Mouse (Mus musculus): ENCODE measurements around the gene Olfr20. TPM values are rescaled to one million over a fixed set of nuclear protein-coding genes. Genes with fewer than 3 reads are reported as not detected.

The Olfr20 gene
- polyA plus RNA-seq, 1 experiment, result not detected

DNA sequence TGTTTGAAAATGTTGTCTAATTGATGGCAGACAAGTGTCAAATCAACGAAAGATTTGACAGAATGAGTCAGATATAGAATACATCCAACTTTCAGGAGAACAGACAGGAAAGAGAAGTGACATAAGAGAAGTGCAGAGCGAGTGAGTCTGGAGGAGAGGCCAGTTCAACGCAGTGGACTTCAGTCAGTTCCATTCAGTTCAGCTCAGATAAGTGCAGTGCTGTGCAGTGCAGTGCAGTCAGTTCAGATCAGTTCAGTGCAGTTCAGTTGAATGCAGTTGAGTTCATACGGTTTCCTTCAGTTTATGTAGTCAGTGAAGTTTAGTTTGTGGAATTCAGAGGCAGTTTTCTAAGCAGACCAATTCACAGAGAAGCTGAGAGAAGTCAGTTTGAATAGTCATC, 13.7 kb upstream of the Olfr20 start:
- Histone ChIP-seq H3K4me1 (ENCODE audit: control insufficient read depth, insufficient read depth, low read length) (no peaks in the 10 kb centered on the region), H3K27ac (ENCODE audit: insufficient read depth, low read length) (no peak overlapping the region), H3K4me3 (ENCODE audit: insufficient read depth, low read length) (no peak overlapping the region)
- TF ChIP-seq POLR2A (IDR thresholded peaks at IDR 0.05; ENCODE audit: low read depth, low read length) (no peak), CTCF (IDR thresholded peaks at IDR 0.05; ENCODE audit: borderline replicate concordance, insufficient read depth, low read length) (no peak)

DNA sequence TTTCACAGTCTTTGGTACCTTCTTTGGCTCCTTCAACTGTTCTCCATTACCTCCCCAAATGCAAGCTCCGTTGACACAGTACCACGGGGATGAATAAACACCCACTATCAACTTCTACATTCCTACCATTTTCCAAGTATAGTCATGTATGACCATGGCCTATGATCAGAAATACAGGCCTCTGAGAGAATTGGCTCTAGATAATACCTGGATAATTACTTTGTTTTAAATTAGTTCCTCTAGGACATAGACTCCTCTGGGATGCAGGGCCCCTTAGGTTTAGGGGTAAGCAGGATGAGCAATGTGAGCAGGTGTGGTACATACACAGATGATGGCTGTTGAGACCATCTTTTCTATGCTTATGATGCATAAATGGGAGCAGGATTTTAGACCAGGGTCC, 20.4 kb downstream of the Olfr20 start, which contains the start of gene Olfr376:
Gene Olfr376 (plus strand): TSS at position 301 of the 400 bp plus-strand sequence.
- no peak within 1 kb of the TSS for H3K4me3 ChIP-seq (ENCODE audit: insufficient read depth, low read length)
- H3K4me1 ChIP-seq (ENCODE audit: control insufficient read depth, insufficient read depth, low read length), result no peaks in the 10 kb centered on the region
- TF ChIP-seq CTCF (IDR thresholded peaks at IDR 0.05; ENCODE audit: borderline replicate concordance, insufficient read depth, low read length), result no peak
- TF ChIP-seq POLR2A (IDR thresholded peaks at IDR 0.05; ENCODE audit: low read depth, low read length), result no peak

DNA sequence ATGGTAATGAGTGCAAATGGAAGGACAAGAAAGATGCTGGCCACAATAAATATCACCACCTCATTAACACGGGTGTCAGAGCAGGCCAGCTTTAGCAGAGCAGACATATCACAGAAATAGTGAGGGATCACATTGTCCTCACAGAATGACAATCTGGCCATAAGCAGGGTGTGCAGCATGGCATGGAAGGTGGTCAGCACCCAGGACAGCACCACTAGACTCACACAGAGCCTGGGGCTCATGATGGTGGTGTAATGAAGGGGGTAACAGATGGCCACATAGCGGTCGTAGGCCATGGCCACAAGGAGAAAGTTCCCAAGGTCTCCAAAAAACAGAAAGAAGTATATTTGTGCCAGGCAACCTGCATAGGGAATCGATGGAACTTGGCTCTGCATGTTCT, 44.8 kb downstream of the Olfr20 start:
- Histone ChIP-seq H3K27ac (ENCODE audit: insufficient read depth, low read length) (no peak overlapping the region), H3K4me3 (ENCODE audit: insufficient read depth, low read length) (no peak overlapping the region), H3K4me1 (ENCODE audit: control insufficient read depth, insufficient read depth, low read length) (no peaks in the 10 kb centered on the region)
- TF ChIP-seq CTCF (IDR thresholded peaks at IDR 0.05; ENCODE audit: borderline replicate concordance, insufficient read depth, low read length), result no peak
- no peak for TF ChIP-seq POLR2A (IDR thresholded peaks at IDR 0.05; ENCODE audit: low read depth, low read length)

More for the DNA sequence above, 20.4 kb downstream of the Olfr20 start, which contains the start of gene Olfr376:
- H3K27ac ChIP-seq (ENCODE audit: insufficient read depth, low read length), result no peak within 1 kb of the TSS

DNA sequence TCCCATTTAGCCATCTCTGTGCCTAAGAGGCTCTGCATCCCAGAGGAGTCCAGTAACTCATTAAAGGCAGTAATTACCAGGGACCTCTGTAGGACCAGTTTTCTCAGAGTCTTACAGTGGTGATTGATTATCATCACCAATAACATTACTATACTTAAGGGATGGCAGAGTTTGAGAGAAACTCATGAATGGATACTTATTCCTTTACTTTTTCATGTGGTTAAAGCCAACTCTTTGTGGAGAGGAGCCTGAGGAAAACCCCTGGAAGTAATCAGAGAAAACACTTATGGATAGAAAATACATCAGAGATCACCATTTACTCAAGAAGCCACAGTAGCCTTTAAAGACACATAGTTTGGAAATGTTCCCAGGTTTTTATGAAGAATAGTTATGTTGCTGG, 48.9 kb downstream of the Olfr20 start, which contains the start of gene Olfr1:
Gene Olfr1 (minus strand): TSS at position 101 of the 400 bp plus-strand sequence.
- Histone ChIP-seq H3K4me1 (ENCODE audit: control insufficient read depth, insufficient read depth, low read length) (no peaks in the 10 kb centered on the region), H3K4me3 (ENCODE audit: insufficient read depth, low read length) (no peak within 1 kb of the TSS), H3K27ac (ENCODE audit: insufficient read depth, low read length) (no peak within 1 kb of the TSS)
- TF ChIP-seq POLR2A (IDR thresholded peaks at IDR 0.05; ENCODE audit: low read depth, low read length) (no peak), CTCF (IDR thresholded peaks at IDR 0.05; ENCODE audit: borderline replicate concordance, insufficient read depth, low read length) (no peak)

Other genes starting within 250 kb of the Olfr20 start
- gene Haspin, start 212.5 kb upstream of the Olfr20 start, polyA plus RNA-seq (2011; ENCODE audit: insufficient read length, low read depth, missing spikeins), result 5.6 and 6.4 TPM in 2 replicates
- 4.2 and 4.5 TPM in 2 replicates for gene P2rx5, start 190.4 kb upstream of the Olfr20 start, polyA plus RNA-seq (2011; ENCODE audit: insufficient read length, low read depth, missing spikeins)
- gene Emc6, start 173.7 kb upstream of the Olfr20 start, polyA plus RNA-seq (2011; ENCODE audit: insufficient read length, low read depth, missing spikeins), result 37.9 and 40.7 TPM in 2 replicates
- 129 and 131 TPM in 2 replicates for gene Tax1bp3, start 173.7 kb upstream of the Olfr20 start, polyA plus RNA-seq (2011; ENCODE audit: insufficient read length, low read depth, missing spikeins)
- gene Ctns, start 151.7 kb upstream of the Olfr20 start, polyA plus RNA-seq (2011; ENCODE audit: insufficient read length, low read depth, missing spikeins), result 17.9 and 22.1 TPM in 2 replicates
- gene Shpk, start 151.3 kb upstream of the Olfr20 start, polyA plus RNA-seq (2011; ENCODE audit: insufficient read length, low read depth, missing spikeins), result 2.2 and 2.4 TPM in 2 replicates
- gene Trpv1, start 116.5 kb upstream of the Olfr20 start, polyA plus RNA-seq (2011; ENCODE audit: insufficient read length, low read depth, missing spikeins), result not detected in 2 replicates
- gene Trpv3, start 83.4 kb upstream of the Olfr20 start, polyA plus RNA-seq (2011; ENCODE audit: insufficient read length, low read depth, missing spikeins), result not detected in 2 replicates
- 0.30 and 0.53 TPM in 2 replicates for gene Aspa, start 21.2 kb upstream of the Olfr20 start, polyA plus RNA-seq (2011; ENCODE audit: insufficient read length, low read depth, missing spikeins)
- not detected in 2 replicates for gene Gm49340, start 21.0 kb upstream of the Olfr20 start, polyA plus RNA-seq (2011; ENCODE audit: insufficient read length, low read depth, missing spikeins)
- gene Spata22, start 21.0 kb upstream of the Olfr20 start, polyA plus RNA-seq (2011; ENCODE audit: insufficient read length, low read depth, missing spikeins), result not detected in 2 replicates
- not detected in 2 replicates for gene Olfr376, start 20.5 kb downstream of the Olfr20 start, polyA plus RNA-seq (2011; ENCODE audit: insufficient read length, low read depth, missing spikeins)
- gene Olfr1, start 48.8 kb downstream of the Olfr20 start, polyA plus RNA-seq (2011; ENCODE audit: insufficient read length, low read depth, missing spikeins), result not detected in 2 replicates
- gene Olfr378, start 77.7 kb downstream of the Olfr20 start, polyA plus RNA-seq (2011; ENCODE audit: insufficient read length, low read depth, missing spikeins), result not detected in 2 replicates
- gene Olfr380, start 106.7 kb downstream of the Olfr20 start, polyA plus RNA-seq (2011; ENCODE audit: insufficient read length, low read depth, missing spikeins), result not detected in 2 replicates
- not detected in 2 replicates for gene Olfr381, start 140.8 kb downstream of the Olfr20 start, polyA plus RNA-seq (2011; ENCODE audit: insufficient read length, low read depth, missing spikeins)
- not detected in 2 replicates for gene Olfr382, start 166.4 kb downstream of the Olfr20 start, polyA plus RNA-seq (2011; ENCODE audit: insufficient read length, low read depth, missing spikeins)
- not detected in 2 replicates for gene Olfr385, start 242.2 kb downstream of the Olfr20 start, polyA plus RNA-seq (2011; ENCODE audit: insufficient read length, low read depth, missing spikeins)
- gene Olfr384, start 247.8 kb downstream of the Olfr20 start, polyA plus RNA-seq (2011; ENCODE audit: insufficient read length, low read depth, missing spikeins), result not detected in 2 replicates